Mouse (Mus musculus) induced T-regulatory cell, adult 2 months (primary cell): ENCODE measurements around the gene Mecom.

Experiments
- DNase-seq: peaks from one replicate; pipeline ENCODE4 v3.0.0-alpha.2; 2012; ENCODE audit warnings: low read depth

Gene Mecom

DNA sequence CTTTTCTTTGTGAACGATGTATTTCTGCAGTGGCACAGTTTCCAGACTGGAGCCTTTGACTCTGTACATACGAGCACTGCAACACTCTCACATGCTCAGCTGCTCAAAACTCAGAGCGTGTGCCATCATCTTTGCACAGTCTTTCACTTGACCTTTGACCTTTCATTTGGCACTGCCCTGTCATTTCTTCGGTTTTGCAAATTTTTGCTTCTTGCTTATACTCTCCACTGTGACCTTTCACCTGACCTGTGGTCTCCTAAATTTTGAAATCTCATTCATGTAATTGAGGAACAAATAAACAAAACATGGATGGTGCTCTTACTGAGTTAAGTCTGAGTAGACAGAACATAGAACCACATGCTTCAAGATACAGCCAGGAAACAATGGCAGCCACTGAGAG, 446.7 kb downstream of the Mecom start:
- DNase-seq = no peak

DNA sequence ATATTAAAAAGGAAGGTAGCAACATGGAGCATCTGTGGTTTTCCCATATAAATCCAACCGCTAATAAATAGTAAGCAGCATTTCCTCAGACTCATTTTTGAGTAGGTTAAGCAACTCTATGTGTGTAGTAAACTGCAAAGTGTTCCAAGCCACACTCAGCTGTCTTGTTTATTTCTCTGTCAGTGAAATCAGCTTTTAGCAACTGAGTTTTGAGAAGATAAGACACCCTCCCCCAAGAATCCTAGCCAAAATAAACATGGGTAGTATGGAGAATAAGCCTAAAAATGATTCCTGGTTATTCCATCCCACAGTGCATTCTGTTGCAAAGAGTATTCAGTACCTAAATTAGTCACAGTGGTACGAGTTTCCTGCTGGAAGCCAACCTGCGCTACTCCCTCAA, 450.1 kb downstream of the Mecom start:
- no peak for DNase-seq

DNA sequence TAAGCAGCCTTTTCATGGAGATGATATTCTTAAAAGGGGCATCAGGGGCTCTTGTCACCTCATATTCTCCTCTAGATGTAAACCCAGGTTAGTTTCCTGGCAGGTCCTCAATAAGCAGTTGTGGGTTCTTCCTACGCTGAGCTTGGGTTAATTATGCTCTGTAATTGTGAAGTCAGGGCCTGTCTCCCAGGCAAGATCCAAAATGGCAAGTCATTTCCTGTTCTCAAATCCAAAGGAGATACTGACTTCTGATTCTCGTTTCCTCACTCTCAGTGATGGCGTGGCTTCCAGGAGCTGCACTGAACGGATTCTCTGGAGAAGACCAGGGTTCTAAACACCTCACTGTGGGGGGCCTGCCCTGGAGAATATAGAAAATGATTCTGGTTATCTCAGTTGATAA, 450.7 kb downstream of the Mecom start:
- no peak for DNase-seq

DNA sequence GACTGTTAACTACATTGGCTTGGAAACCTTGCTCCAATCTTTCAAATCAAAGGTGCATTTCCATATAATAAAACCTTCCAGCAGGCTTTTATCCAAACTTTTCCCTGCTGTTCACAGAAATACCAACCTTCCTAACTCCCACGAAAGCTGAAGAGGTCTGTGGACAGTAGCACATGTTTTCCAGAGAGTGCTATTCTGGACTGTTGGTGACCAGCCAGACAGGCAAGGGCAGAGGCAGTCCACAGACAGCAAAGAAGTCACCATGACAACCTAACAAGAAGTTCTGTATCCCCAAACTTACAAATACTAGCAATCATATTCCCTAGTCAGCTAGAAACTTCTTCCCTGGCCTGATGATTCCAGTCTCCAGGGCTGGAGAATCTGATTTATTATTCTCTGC, 454.8 kb downstream of the Mecom start:
- DNase-seq = no peak

DNA sequence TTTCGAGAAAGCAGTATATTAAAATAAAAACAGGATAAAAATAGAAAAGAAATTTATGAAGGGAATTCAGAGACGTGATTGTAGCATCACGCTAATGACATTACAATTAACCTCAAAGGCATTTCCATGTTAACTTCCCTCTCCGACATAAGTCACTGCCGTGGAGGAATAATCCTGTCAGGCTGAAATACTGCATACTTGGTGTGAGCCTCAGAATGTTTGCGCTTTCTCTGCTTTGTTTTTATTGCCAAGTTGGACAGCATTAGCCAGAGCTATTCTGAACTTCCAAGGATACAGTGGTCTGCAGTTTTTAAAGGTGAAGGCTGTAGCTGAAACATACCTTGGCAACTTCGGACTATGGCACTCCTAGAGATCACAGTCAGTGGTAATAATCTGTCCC, 455.3 kb downstream of the Mecom start:
- DNase-seq = no peak

GRCm38 (mm10) chr3:30091860-30092259, 455.9 kb downstream of the Mecom start:
- DNase-seq = no peak

GRCm38 (mm10) chr3:30091401-30091800, 456.4 kb downstream of the Mecom start:
- DNase-seq = no peak

GRCm38 (mm10) chr3:30086139-30086538, 461.7 kb downstream of the Mecom start:
- DNase-seq = no peak

DNA sequence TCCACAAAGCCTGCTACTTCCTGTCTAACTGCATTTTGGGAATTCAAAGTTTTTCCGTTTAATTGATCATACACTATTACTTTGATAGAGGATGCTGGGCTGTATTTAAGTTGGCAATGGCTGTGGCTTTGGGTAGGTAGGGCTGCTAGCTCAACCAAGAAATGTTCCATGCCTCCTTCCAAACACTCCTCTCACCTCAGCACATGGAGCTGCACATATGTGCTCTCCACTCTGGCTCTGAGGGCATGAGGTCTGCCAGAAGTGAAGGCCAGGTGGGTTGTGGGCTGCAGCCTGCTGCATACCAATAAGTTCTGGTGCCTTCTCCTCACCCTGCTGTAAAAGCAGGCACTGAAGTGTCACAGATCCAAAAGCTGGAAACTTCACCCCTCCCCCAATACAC, 464.0 kb downstream of the Mecom start:
- no peak for DNase-seq

DNA sequence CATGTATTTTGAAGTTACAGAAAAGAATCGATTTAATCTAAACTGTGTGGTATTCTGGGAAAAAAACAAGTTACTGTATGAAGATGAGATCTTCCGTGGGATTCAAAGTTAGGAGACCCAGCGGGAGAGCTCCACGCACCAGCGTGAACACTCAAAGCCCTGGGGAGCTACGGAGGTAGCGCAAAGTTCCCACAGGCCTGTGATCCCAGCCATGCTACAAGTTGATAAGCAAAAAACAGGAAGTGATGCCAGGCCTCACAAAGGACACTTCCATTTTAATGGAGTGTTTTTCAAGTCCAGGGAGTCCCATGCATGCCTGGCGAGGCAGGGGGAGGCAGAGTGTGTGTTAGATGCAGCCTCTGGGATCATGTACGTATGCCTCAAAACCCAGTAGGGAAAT, 464.5 kb downstream of the Mecom start:
- DNase-seq = no peak

DNA sequence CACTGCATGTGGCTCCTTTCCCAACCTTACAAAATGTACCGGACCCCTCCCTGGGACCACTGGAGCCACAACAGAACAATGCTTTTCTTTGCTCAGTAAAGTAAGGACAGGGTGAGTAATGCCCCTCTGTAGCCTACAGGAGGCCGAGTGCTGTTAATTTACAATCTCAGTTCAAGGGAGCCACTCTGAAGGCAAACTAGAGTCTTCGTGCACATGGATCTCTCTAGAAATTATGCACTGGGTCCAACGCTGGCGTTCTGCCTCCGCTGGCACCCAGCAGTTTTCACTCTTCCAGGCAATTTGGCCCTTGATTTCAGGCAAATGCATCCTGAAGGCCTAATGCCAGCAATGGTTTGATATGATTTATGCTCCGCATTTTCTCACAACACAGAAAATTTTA, 467.0 kb downstream of the Mecom start:
- no peak for DNase-seq

GRCm38 (mm10) chr3:30076522-30076921, 471.3 kb downstream of the Mecom start:
- DNase-seq = no peak

GRCm38 (mm10) chr3:30071271-30071670, 476.5 kb downstream of the Mecom start:
- DNase-seq = no peak

GRCm38 (mm10) chr3:30066519-30066918, 481.3 kb downstream of the Mecom start:
- no peak for DNase-seq

DNA sequence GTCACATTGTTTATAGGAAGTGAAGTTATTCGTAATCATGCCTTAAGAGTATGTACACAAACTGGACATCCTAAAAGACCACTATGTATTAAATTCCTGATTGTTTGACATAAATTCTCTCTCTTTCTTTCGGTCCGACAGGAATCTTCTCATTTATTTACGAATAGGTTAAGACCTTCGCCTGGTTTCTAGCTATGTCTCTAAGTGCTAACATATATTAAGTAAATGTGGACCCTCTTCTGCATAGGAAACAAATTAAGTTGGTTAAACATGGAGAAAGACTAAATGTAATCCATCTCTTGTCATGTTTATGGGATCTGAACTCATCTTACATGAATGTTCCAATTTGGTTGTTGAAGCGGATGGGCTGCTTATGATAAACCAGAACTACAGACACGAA, 487.8 kb downstream of the Mecom start:
- no peak for DNase-seq

DNA sequence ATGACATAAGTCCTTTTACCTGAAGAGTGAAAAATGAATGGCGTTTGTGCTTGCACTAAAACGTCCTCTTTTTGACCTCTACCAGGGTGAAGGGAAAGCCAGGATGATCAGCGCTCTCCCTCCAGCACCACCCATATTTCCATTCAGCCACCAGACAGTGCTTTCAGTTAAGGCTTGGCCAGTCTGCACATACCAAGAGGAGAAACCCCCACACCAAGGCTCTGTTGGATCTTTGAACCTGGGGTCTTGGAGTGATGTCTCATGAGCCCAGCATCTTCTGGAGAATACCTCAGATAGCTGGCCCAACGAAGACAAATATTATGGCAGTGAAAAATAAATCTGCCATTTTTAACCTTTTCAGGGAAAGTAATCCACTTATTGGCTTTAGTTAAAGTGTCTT, 488.2 kb downstream of the Mecom start:
- DNase-seq = no peak

DNA sequence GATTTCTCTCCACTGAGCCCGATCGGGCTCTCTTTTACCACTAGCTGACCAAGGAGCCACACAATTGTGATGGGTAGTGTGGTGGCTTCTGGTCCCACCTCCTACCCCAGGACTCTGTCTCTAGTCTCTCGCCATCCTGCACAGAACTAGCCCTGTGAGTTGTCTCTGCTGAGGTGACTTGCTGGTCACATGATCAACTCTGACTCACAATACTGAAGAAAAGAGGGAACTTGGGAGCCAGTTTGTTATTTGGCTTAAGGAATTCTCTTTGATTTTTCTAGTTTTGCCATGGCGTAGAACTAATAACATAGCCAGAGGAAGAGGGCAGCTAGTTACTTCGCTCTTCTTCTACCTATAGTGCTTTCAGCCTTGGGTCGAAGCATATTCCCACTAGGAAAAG, 496.5 kb downstream of the Mecom start:
- DNase-seq = no peak

- no peak for DNase-seq
Measured at GRCm38 (mm10) chr3:30050795-30051194, 497.0 kb downstream of the Mecom start.

- no peak for DNase-seq
Measured at GRCm38 (mm10) chr3:30048792-30049191, 499.0 kb downstream of the Mecom start.

DNA sequence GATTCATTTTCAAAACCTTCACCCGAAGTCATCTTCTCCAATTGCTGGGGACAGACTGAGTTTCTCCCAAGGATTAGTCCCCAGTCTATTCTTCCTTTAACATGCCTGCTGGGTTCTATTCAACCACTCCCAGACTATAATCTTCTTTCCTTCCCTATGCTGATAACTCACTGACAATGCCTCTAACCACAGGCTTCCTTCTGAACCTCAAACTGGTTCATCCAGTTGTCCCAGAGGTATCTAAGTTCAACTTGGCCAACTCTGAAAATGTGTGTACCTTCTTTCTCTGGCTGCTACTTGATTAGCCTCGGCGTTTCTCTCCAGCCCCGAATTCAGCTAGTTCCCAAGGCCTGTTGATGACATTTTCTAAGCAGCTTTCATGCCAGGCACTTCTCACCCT, 499.7 kb downstream of the Mecom start:
- no peak for DNase-seq

DNA sequence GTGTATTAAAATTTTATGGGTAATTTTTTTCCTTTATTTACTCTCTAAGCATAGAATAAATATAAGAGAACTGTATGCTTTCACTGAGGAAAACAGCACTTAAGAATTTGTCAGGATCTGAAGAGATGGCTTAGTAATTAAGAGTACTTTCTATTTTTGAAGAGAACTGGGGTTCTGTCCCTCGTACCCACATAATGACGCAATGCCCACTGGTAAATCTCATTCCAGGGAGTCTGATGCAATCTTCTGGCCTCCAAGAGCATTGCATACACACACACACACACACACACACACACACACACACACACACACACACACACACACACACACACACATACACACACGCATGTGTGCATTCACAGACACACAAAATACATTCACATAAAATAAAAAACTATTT, 504.3 kb downstream of the Mecom start:
- no peak for DNase-seq

- DNase-seq = no peak
Measured at GRCm38 (mm10) chr3:30038545-30038944, 509.3 kb downstream of the Mecom start.

GRCm38 (mm10) chr3:30019961-30020360, 527.8 kb downstream of the Mecom start:
- no peak for DNase-seq

- DNase-seq = no peak
Measured at GRCm38 (mm10) chr3:30019411-30019810, 528.4 kb downstream of the Mecom start.

DNA sequence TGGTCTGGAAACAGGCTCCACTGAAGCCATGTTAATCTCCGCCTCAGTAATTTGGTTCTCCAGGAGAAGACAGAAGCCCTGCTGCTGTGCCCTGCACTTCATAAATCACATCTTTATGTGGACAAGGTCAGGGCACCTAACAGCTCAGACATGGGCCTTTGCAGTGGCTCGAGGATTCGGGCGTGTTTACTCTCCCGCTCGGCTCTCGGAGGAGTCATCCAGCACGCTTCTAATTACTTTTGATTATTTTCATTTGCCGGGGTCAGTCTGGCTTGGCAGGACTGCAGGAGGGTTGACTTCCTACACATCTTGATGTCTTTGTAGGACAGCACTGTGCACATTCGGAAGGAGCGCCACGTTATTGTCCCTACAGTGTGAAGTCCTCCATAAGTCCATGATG, 529.6 kb downstream of the Mecom start:
- DNase-seq = no peak
